ENCODE assay signal across 23 mouse cellular contexts in the genomic region with DNA sequence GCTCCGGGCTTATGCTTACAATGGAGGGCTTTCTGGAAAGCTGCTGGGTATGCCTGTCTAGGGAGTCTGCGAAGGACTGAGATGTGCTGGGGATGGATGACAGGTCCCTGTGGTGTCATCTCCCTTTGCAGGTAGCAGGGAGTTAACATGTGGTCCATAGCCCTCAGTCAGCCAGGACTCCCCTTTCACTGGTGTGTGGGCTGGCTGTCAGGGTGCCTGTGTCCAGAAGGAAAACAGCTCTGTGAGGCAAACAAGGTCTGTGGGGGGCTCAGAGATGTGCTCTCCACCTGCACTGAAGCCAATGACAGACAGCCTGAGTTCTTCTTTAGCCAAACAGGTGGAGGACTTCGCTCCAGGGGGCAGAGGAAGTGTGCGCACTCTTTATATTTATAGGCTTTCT.
"Had no signal": no experiment of that assay in that cellular context is flagged by ENCODE, and none has a peak within 500 bp of the region (broad histone marks: within the 10 kb centered on the region; RNA-seq: fewer than 3 reads in every experiment).

No protein-coding gene starts in this region.

- H3K27me3 ChIP-seq: intestine, embryonic 15.5 days; kidney, embryonic 15.5 days; liver, embryonic 12.5 days; liver, embryonic 15.5 days had no signal

- H3K4me3 ChIP-seq: intestine, embryonic 15.5 days; kidney, embryonic 15.5 days; left cerebral cortex, adult 2 months; limb, embryonic 12.5 days; limb, embryonic 15.5 days; liver, embryonic 12.5 days; liver, embryonic 15.5 days; midbrain, embryonic 10.5 days; neural tube, embryonic 13.5 days had no signal

- ATAC-seq: intestine, embryonic 15.5 days; liver, embryonic 12.5 days had no signal

- H3K9me3 ChIP-seq: intestine, embryonic 15.5 days; kidney, embryonic 15.5 days; limb, embryonic 12.5 days; limb, embryonic 15.5 days; liver, embryonic 12.5 days; liver, embryonic 15.5 days; midbrain, embryonic 10.5 days; neural tube, embryonic 13.5 days had no signal

- H3K4me2 ChIP-seq: intestine, embryonic 15.5 days; kidney, embryonic 15.5 days; limb, embryonic 12.5 days; limb, embryonic 15.5 days; liver, embryonic 12.5 days; liver, embryonic 15.5 days; neural tube, embryonic 13.5 days had no signal

- H3K36me3 ChIP-seq: intestine, embryonic 15.5 days; kidney, embryonic 15.5 days; limb, embryonic 12.5 days; limb, embryonic 15.5 days; liver, embryonic 12.5 days; liver, embryonic 15.5 days; midbrain, embryonic 10.5 days; neural tube, embryonic 13.5 days had no signal

- H3K9ac ChIP-seq: intestine, embryonic 15.5 days; kidney, embryonic 15.5 days; limb, embryonic 12.5 days; limb, embryonic 15.5 days; liver, embryonic 12.5 days; liver, embryonic 15.5 days; neural tube, embryonic 13.5 days had no signal

- DNase-seq: kidney, adult 11 months; kidney, adult 8-10 months; kidney, postnatal 10 days; kidney, postnatal 36 days; layer of hippocampus, postnatal 36 days; lung, adult 2 months; lung, postnatal 14 days; lung, postnatal 4 days; midbrain, embryonic 14.5 days; right cerebral cortex, adult 18-20 months; right cerebral cortex, postnatal 14 days; right cerebral cortex, postnatal 4 days; thymus, adult 2 months; thymus, postnatal 4 days had no signal

- H3K4me1 ChIP-seq: intestine, embryonic 15.5 days; limb, embryonic 12.5 days; liver, embryonic 15.5 days; midbrain, embryonic 10.5 days; neural tube, embryonic 13.5 days had no signal

- H3K27ac ChIP-seq: intestine, embryonic 15.5 days; kidney, embryonic 15.5 days; left cerebral cortex, adult 2 months; limb, embryonic 12.5 days; limb, embryonic 15.5 days; liver, embryonic 12.5 days; liver, embryonic 15.5 days; midbrain, embryonic 10.5 days; neural tube, embryonic 13.5 days had no signal
